Mouse (Mus musculus) hindbrain, embryonic 13.5 days (tissue): ENCODE data around the gene Atxn1. TPM values are rescaled to one million over a fixed set of nuclear protein-coding genes. Genes with fewer than 3 reads are reported as not detected.

Experiments used
- ATAC-seq: fragments of 200-750 bp; cut with Nextera tagmentation; 2 replicates; pipeline ENCODE4 v1.8.0; 2017; ENCODE audit warnings: moderate TSS enrichment; ENCODE audit not compliant: low FRiP score
- H3K27ac ChIP-seq: fragments of 300-500 bp; sonication (generic); 2 replicates; pipeline ENCODE4 v1.5.1; 2015; ENCODE audit warnings: inconsistent platforms, mild to moderate bottlenecking, moderate library complexity
- H3K27me3 ChIP-seq: fragments of 300-500 bp; sonication (generic); 2 replicates; pipeline ENCODE4 v1.6.1; 2015; ENCODE audit warnings: mild to moderate bottlenecking, inconsistent platforms
- H3K36me3 ChIP-seq: fragments of 300-500 bp; sonication (generic); 2 replicates; pipeline ENCODE4 v1.6.1; 2015; ENCODE audit warnings: mild to moderate bottlenecking, inconsistent platforms
- H3K4me1 ChIP-seq: fragments of 300-500 bp; sonication (generic); replicated peaks from 2 replicates; pipeline ENCODE4 v1.6.1; 2015; ENCODE audit warnings: inconsistent platforms
- H3K4me2 ChIP-seq: fragments of 300-500 bp; sonication (generic); 2 replicates; pipeline ENCODE4 v1.6.1; 2015; ENCODE audit warnings: inconsistent platforms, mild to moderate bottlenecking, moderate library complexity
- H3K4me3 ChIP-seq: fragments of 300-500 bp; sonication (generic); 2 replicates; pipeline ENCODE4 v1.5.1; 2015; ENCODE audit warnings: mild to moderate bottlenecking, inconsistent platforms
- H3K9ac ChIP-seq: fragments of 300-500 bp; sonication (generic); 2 replicates; pipeline ENCODE4 v1.6.1; 2015; ENCODE audit warnings: mild to moderate bottlenecking, inconsistent platforms
- H3K9me3 ChIP-seq: fragments of 300-500 bp; sonication (generic); 2 replicates; pipeline ENCODE4 v1.6.1; 2016; ENCODE audit warnings: inconsistent platforms
- WGBS: fragments of 180-500 bp; shearing (Covaris S2); methylation state at CpG from one replicate; pipeline ENCODE4 v1.1.7; 2015; 5-methylcytosine and 5-hydroxymethylcytosine counted together
- polyA plus RNA-seq: library from polyadenylated mRNA; unstranded; fragments of >200 nt; fragmentation: Nextera tagmentation; extraction: Ambion mirVana; gene quantifications from 2 replicates; pipeline ENCODE4 v1.2.1, GENCODE M21; 2015

The Atxn1 gene
- polyA plus RNA-seq, 1 experiment from 2014 or later, result 8.1 TPM

DNA sequence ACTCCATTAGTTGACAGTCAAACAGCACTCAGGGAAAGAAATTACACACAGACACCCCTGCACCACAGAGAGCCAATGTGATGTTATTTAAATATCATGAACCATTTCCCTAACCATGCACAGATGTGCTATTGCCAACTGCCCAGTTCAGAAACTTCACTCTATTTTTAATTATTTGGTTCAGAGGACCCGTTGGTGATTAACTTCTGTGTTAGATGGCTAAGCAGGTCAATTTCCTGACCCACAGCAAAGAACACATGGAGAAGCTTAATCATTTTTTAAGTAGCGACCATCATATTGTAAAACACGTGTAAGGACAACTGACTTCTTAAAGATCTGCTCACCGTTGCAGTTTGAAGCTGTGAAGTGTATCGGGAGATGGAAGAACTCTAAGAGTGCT, 26.7 kb downstream of the Atxn1 start:
- Histone ChIP-seq H3K4me2 (no peak overlapping the region), H3K4me1 (no peaks in the 10 kb centered on the region), H3K9ac (no peak overlapping the region), H3K4me3 (no peak overlapping the region), H3K9me3 (no peaks in the 10 kb centered on the region), H3K27ac (no peak overlapping the region), H3K27me3 (no peaks in the 10 kb centered on the region), H3K36me3 (peaks cover 11% of the 10 kb centered on the region)
- 88% methylated on average over 5 of the region's 5 CpGs for WGBS
- ATAC-seq, result no peak

DNA sequence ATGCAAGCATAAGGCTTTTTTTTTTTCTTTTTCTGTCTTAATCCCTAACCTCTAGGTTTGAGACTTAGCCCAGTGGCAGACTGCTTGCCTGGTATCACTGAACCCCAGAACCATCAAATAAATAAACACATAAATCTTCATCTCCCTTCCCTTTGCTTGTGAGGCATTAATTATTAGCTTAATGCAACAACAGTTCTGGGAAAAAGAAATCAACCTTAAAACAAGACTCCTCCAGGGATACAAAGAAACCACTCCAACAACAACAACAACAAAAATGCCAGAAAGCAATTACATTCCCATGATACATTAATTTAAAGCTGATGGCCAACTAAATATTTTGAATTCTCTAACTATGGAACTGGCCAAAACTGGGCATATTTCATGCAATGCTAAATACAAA, 28.0 kb downstream of the Atxn1 start:
- H3K27ac ChIP-seq, result no peak overlapping the region
- H3K9ac ChIP-seq, result no peak overlapping the region
- no peak for ATAC-seq

GRCm38 (mm10) chr13:45935798-45936197, 29.0 kb downstream of the Atxn1 start:
- H3K4me2 ChIP-seq, result no peak overlapping the region
- no peak overlapping the region for H3K4me3 ChIP-seq
- no peaks in the 10 kb centered on the region for H3K27me3 ChIP-seq
- WGBS, result 80% methylated on average over 7 of the region's 7 CpGs
- no peaks in the 10 kb centered on the region for H3K4me1 ChIP-seq
- peaks cover 1% of the 10 kb centered on the region for H3K36me3 ChIP-seq
- no peak overlapping the region for H3K27ac ChIP-seq
- H3K9ac ChIP-seq, result no peak overlapping the region
- no peaks in the 10 kb centered on the region for H3K9me3 ChIP-seq
- no peak for ATAC-seq

More for the DNA sequence above, 28.0 kb downstream of the Atxn1 start:
- no peak overlapping the region for H3K4me2 ChIP-seq
- H3K36me3 ChIP-seq, result peaks cover 11% of the 10 kb centered on the region
- no peaks in the 10 kb centered on the region for H3K4me1 ChIP-seq
- no peaks in the 10 kb centered on the region for H3K27me3 ChIP-seq
- no peaks in the 10 kb centered on the region for H3K9me3 ChIP-seq
- H3K4me3 ChIP-seq, result no peak overlapping the region

- Histone ChIP-seq H3K9ac (no peak overlapping the region), H3K4me1 (no peaks in the 10 kb centered on the region), H3K36me3 (no peaks in the 10 kb centered on the region), H3K4me2 (no peak overlapping the region), H3K9me3 (no peaks in the 10 kb centered on the region), H3K27me3 (no peaks in the 10 kb centered on the region), H3K4me3 (no peak overlapping the region), H3K27ac (no peak overlapping the region)
- no peak for ATAC-seq
- WGBS, result 81% methylated on average over 6 of the region's 6 CpGs
Observed at GRCm38 (mm10) chr13:45934841-45935240, 30.0 kb downstream of the Atxn1 start.

DNA sequence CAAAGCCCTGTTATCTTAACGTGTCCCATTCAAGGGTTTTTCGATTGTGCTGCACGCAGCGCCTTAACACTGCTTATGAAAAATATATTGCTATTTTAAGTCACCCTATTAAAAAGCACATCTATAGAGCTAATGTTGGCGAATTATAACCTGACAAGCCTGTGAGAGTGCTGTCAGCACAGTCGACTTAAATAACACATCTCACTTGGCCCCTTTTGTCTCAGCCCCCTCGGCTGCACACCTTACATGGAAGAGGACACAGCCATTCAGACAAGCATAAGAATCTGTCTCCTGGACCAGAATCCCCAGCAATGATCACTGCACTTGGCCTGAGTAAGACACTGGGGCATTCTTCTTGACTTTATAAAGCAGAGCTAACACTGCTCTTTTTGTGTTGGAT, 30.7 kb downstream of the Atxn1 start:
- no peak for ATAC-seq
- peak overlapping the region; percentile 5; the same call in 1 of the 2 replicates for H3K27ac ChIP-seq
- 75% methylated on average over 7 of the region's 7 CpGs for WGBS

GRCm38 (mm10) chr13:45932491-45932921, 32.3 kb downstream of the Atxn1 start:
- Histone ChIP-seq H3K27me3 (no peaks in the 10 kb centered on the region), H3K9me3 (no peaks in the 10 kb centered on the region), H3K4me3 (no peak overlapping the region), H3K36me3 (no peaks in the 10 kb centered on the region), H3K27ac (no peak overlapping the region), H3K4me1 (no peaks in the 10 kb centered on the region), H3K9ac (no peak overlapping the region), H3K4me2 (no peak overlapping the region)
- 76% methylated on average over 8 of the region's 8 CpGs for WGBS
- ATAC-seq, result no peak

More for the DNA sequence above, 30.7 kb downstream of the Atxn1 start:
- H3K4me2 ChIP-seq, result no peak overlapping the region
- H3K9ac ChIP-seq, result no peak overlapping the region
- H3K4me3 ChIP-seq, result no peak overlapping the region
- no peaks in the 10 kb centered on the region for H3K9me3 ChIP-seq
- no peaks in the 10 kb centered on the region for H3K36me3 ChIP-seq
- H3K27me3 ChIP-seq, result no peaks in the 10 kb centered on the region
- H3K4me1 ChIP-seq, result no peaks in the 10 kb centered on the region

- 50% methylated on average over 1 of the region's 1 CpGs for WGBS
- H3K4me1 ChIP-seq, result no peaks in the 10 kb centered on the region
- no peak for ATAC-seq
- H3K9me3 ChIP-seq, result no peaks in the 10 kb centered on the region
- no peak overlapping the region for H3K27ac ChIP-seq
- H3K4me2 ChIP-seq, result no peak overlapping the region
- no peak overlapping the region for H3K4me3 ChIP-seq
- no peak overlapping the region for H3K9ac ChIP-seq
- H3K27me3 ChIP-seq, result no peaks in the 10 kb centered on the region
- no peaks in the 10 kb centered on the region for H3K36me3 ChIP-seq
Observed at GRCm38 (mm10) chr13:45931891-45932290, 32.9 kb downstream of the Atxn1 start.

- no peaks in the 10 kb centered on the region for H3K36me3 ChIP-seq
- ATAC-seq, result no peak
- H3K4me1 ChIP-seq, result no peaks in the 10 kb centered on the region
- no peak overlapping the region for H3K4me3 ChIP-seq
- H3K27me3 ChIP-seq, result no peaks in the 10 kb centered on the region
- no peaks in the 10 kb centered on the region for H3K9me3 ChIP-seq
- H3K27ac ChIP-seq, result no peak overlapping the region
- no peak overlapping the region for H3K4me2 ChIP-seq
- 95% methylated on average over 5 of the region's 5 CpGs for WGBS
- H3K9ac ChIP-seq, result no peak overlapping the region
Observed at GRCm38 (mm10) chr13:45931215-45931614, 33.6 kb downstream of the Atxn1 start.

DNA sequence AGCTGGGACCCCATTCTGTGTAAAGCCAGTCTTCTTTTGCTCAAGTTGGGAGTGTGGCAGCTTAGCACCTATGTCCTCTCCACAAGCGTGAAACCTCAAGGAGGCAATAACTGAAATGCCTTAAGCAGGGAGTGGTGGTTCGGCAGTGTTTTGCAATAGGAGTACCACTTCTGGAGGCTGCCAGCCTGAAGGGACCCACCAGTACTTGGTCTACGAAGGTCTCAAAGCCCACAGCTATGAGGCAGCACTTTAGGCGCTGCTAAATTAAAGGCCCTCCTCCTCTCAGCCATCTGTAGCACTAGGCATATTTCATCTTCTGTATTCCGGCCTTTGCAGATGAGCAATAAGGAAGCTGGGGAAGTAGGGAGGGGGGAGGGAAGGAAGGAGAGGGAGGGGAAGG, 35.1 kb downstream of the Atxn1 start:
- ATAC-seq, result no peak
- no peaks in the 10 kb centered on the region for H3K36me3 ChIP-seq
- WGBS, result 77% methylated on average over 5 of the region's 5 CpGs
- H3K27ac ChIP-seq, result no peak overlapping the region
- no peaks in the 10 kb centered on the region for H3K9me3 ChIP-seq
- H3K4me1 ChIP-seq, result no peaks in the 10 kb centered on the region
- H3K4me2 ChIP-seq, result no peak overlapping the region
- no peaks in the 10 kb centered on the region for H3K27me3 ChIP-seq
- H3K9ac ChIP-seq, result no peak overlapping the region
- H3K4me3 ChIP-seq, result no peak overlapping the region

- H3K27me3 ChIP-seq, result no peaks in the 10 kb centered on the region
- H3K27ac ChIP-seq, result no peak overlapping the region
- 85% methylated on average over 4 of the region's 4 CpGs for WGBS
- H3K4me3 ChIP-seq, result no peak overlapping the region
- no peak overlapping the region for H3K9ac ChIP-seq
- ATAC-seq, result no peak
- H3K4me1 ChIP-seq, result no peaks in the 10 kb centered on the region
- no peaks in the 10 kb centered on the region for H3K36me3 ChIP-seq
- H3K4me2 ChIP-seq, result no peak overlapping the region
- H3K9me3 ChIP-seq, result no peaks in the 10 kb centered on the region
Observed at GRCm38 (mm10) chr13:45925294-45925693, 39.5 kb downstream of the Atxn1 start.

DNA sequence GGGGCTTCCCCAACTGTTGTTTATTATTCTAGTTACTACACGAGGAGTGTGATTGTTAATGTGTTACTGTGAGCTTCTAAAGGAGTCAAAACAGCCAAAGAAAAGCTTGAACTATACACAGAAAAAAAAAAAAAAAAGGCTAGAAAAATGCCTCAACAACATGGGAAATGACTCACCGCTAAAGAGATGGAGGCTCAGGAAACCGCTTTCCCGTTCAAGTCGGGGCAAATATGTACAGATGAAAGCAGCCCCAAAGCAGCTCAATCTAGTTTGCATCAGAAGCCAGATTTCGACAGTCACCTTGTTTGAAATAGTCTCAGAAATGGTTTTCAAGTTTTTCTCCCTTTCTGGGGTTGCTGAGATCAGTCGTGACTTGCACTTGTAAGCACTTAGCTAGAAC, 40.3 kb downstream of the Atxn1 start:
- H3K9me3 ChIP-seq, result no peaks in the 10 kb centered on the region
- no peaks in the 10 kb centered on the region; the same call in 1 of the 2 replicates for H3K4me1 ChIP-seq
- no peaks in the 10 kb centered on the region for H3K36me3 ChIP-seq
- H3K27me3 ChIP-seq, result no peaks in the 10 kb centered on the region
- H3K27ac ChIP-seq, result no peak overlapping the region
- ATAC-seq, result no peak
- H3K4me3 ChIP-seq, result no peak overlapping the region
- no peak overlapping the region for H3K9ac ChIP-seq
- H3K4me2 ChIP-seq, result no peak overlapping the region
- 79% methylated on average over 7 of the region's 7 CpGs for WGBS

DNA sequence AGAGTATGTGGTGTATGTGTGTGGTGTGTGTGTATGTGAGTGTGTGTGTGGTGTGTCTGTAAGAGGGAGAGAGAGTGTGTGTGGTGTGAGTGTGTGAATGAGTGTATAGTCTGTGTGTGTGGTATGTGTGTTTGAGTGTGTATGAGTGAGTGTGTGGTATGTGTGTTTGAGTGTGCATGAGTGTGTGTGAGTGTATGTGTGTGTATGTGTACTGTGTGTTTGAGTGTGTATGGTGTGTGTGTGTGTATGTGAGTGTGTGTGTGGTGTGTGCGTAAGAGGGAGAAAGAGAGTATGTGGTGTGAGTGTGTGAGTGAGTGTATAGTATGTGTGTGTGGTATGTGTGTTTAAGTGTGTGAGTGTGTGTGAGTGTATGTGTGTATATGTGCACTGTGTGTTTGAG, 41.7 kb downstream of the Atxn1 start:
- 89% methylated on average over 1 of the region's 1 CpGs for WGBS
- Histone ChIP-seq H3K27ac (no peak overlapping the region), H3K4me2 (no peak overlapping the region), H3K27me3 (no peaks in the 10 kb centered on the region), H3K4me3 (no peak overlapping the region), H3K36me3 (no peaks in the 10 kb centered on the region), H3K9me3 (no peaks in the 10 kb centered on the region), H3K4me1 (no peaks in the 10 kb centered on the region; the same call in none of the 2 replicates), H3K9ac (no peak overlapping the region)
- no peak for ATAC-seq

- no peaks in the 10 kb centered on the region; the same call in none of the 2 replicates for H3K4me1 ChIP-seq
- H3K4me2 ChIP-seq, result no peak overlapping the region
- no peak overlapping the region for H3K27ac ChIP-seq
- no peak overlapping the region for H3K4me3 ChIP-seq
- WGBS, result 61% methylated on average over 9 of the region's 9 CpGs
- no peaks in the 10 kb centered on the region for H3K27me3 ChIP-seq
- no peak overlapping the region for H3K9ac ChIP-seq
- H3K9me3 ChIP-seq, result no peaks in the 10 kb centered on the region
- no peaks in the 10 kb centered on the region for H3K36me3 ChIP-seq
- ATAC-seq, result no peak
Observed at GRCm38 (mm10) chr13:45922467-45922866, 42.3 kb downstream of the Atxn1 start.
